Mouse (Mus musculus): ENCODE data around the gene Arfgef3. TPM values are rescaled to one million over a fixed set of nuclear protein-coding genes. Genes with fewer than 3 reads are reported as not detected.

The Arfgef3 gene
- polyA plus RNA-seq, 1 experiment, result 6.3 TPM

- Histone ChIP-seq H3K27ac (ENCODE audit: control insufficient read depth, insufficient read depth, low read depth, low read length) (no peak overlapping the region), H3K4me1 (ENCODE audit: control insufficient read depth, insufficient read depth, low read length) (no peaks in the 10 kb centered on the region), H3K27me3 (ENCODE audit: control insufficient read depth, insufficient read depth, low read length) (no peaks in the 10 kb centered on the region), H3K36me3 (ENCODE audit: control insufficient read depth, insufficient read depth, low read length) (no peaks in the 10 kb centered on the region), H3K4me3 (ENCODE audit: control insufficient read depth, low read depth, low read length) (no peak overlapping the region)
- TF ChIP-seq CTCF (IDR thresholded peaks at IDR 0.05; ENCODE audit: control insufficient read depth, insufficient read depth, insufficient replicate concordance, low read depth, low read length) (no peak), POLR2A (IDR thresholded peaks at IDR 0.05; ENCODE audit: control insufficient read depth, low read depth, low read length) (no peak)
These were observed 62.3 kb downstream of the Arfgef3 start for GRCm38 (mm10) chr10:18681385-18681954.

DNA sequence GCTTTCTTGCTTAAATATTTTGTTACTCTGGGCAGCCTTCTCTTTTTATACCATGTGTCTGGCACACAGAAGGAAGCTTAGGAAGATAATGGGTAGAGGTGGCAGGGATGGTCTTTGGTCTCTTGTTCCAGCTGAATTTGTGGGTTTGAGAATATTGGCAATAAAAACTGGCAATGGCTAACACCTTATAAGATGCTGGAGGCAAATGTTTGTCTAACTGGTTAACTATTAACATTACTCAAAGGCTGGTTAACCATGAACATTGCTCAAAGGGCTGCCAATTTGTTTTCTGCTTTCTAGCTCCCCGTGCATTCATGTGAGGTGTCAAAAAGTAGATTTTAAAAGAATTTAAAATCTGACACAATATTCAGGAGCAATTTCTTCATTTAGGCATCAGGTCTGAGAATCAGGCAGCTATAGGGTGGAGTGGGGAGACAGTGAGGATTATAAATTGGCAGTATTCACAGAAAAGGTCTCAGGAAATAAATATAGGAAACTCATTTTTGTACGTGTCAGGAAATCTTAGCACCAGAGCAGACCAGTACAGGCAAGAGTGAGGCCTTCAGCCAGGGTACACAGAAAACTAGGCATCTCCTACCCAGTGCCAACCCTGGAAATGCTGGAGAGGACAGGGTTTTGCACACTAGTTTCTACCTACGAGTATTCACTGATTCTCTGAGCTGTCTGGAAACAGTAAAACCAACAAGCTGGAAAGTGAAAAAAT, 62.9 kb downstream of the Arfgef3 start:
- no peak for TF ChIP-seq CTCF (IDR thresholded peaks at IDR 0.05; ENCODE audit: control insufficient read depth, insufficient read depth, insufficient replicate concordance, low read depth, low read length)
- Histone ChIP-seq H3K4me3 (ENCODE audit: control insufficient read depth, low read depth, low read length) (no peak overlapping the region), H3K4me1 (ENCODE audit: control insufficient read depth, insufficient read depth, low read length) (no peaks in the 10 kb centered on the region), H3K36me3 (ENCODE audit: control insufficient read depth, insufficient read depth, low read length) (no peaks in the 10 kb centered on the region), H3K27ac (ENCODE audit: control insufficient read depth, insufficient read depth, low read depth, low read length) (no peak overlapping the region), H3K27me3 (ENCODE audit: control insufficient read depth, insufficient read depth, low read length) (no peaks in the 10 kb centered on the region)

DNA sequence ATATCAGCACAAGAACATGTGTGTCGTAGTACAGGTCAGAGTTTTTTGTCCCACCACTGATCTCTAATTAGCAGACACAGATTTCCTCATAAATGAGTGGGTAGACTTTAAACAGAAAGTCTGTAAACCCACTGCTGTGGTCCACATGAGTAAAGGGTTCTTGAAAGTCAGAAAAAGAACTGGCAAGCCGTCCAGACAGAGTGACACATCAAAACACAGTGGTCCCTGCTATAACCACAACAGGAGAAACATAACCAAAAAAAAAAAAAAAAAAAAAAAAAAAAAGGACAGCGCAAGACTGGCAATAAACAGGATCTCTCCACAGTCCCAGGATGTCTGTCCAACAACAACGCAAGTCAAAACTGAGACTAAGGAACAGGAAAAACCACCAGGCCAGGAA, 64.9 kb downstream of the Arfgef3 start:
- H3K4me1 ChIP-seq (ENCODE audit: control insufficient read depth, insufficient read depth, low read length), result no peaks in the 10 kb centered on the region
- no peak for TF ChIP-seq CTCF (IDR thresholded peaks at IDR 0.05; ENCODE audit: control insufficient read depth, insufficient read depth, insufficient replicate concordance, low read depth, low read length)
- TF ChIP-seq POLR2A (IDR thresholded peaks at IDR 0.05; ENCODE audit: control insufficient read depth, low read depth, low read length), result no peak

GRCm38 (mm10) chr10:18664794-18665193, 79.0 kb downstream of the Arfgef3 start:
- H3K4me3 ChIP-seq (ENCODE audit: control insufficient read depth, low read depth, low read length), result no peak overlapping the region
- no peaks in the 10 kb centered on the region for H3K36me3 ChIP-seq (ENCODE audit: control insufficient read depth, insufficient read depth, low read length)
- H3K4me1 ChIP-seq (ENCODE audit: control insufficient read depth, insufficient read depth, low read length), result no peaks in the 10 kb centered on the region
- no peak overlapping the region for H3K27ac ChIP-seq (ENCODE audit: control insufficient read depth, insufficient read depth, low read depth, low read length)
- H3K27me3 ChIP-seq (ENCODE audit: control insufficient read depth, insufficient read depth, low read length), result no peaks in the 10 kb centered on the region
- TF ChIP-seq POLR2A (IDR thresholded peaks at IDR 0.05; ENCODE audit: control insufficient read depth, low read depth, low read length) (no peak), CTCF (IDR thresholded peaks at IDR 0.05; ENCODE audit: control insufficient read depth, insufficient read depth, insufficient replicate concordance, low read depth, low read length) (no peak)

More for the DNA sequence above, 64.9 kb downstream of the Arfgef3 start:
- H3K27ac ChIP-seq (ENCODE audit: control insufficient read depth, insufficient read depth, low read depth, low read length), result no peak overlapping the region
- no peak overlapping the region for H3K4me3 ChIP-seq (ENCODE audit: control insufficient read depth, low read depth, low read length)
- no peaks in the 10 kb centered on the region for H3K27me3 ChIP-seq (ENCODE audit: control insufficient read depth, insufficient read depth, low read length)
- H3K36me3 ChIP-seq (ENCODE audit: control insufficient read depth, insufficient read depth, low read length), result no peaks in the 10 kb centered on the region

DNA sequence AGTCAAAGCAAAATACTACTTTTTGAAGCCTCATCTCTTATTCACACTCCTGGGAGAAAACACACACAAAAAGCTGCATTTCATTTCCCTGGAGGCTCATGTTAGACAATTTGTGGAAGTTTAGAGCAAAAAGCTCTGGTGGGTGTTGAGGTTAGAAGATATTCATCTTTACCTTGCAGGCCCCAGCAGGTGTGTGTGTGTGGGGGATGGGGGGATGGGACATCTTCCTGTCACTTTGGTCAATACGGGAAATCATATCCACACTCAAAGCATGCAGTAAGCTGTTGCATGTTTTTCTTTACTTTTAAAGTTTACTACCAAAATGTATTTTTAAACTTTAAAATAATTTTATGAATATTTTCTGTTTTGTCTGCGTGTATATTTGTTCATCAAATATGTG, 79.7 kb downstream of the Arfgef3 start:
- no peaks in the 10 kb centered on the region for H3K27me3 ChIP-seq (ENCODE audit: control insufficient read depth, insufficient read depth, low read length)
- TF ChIP-seq CTCF (IDR thresholded peaks at IDR 0.05; ENCODE audit: control insufficient read depth, insufficient read depth, insufficient replicate concordance, low read depth, low read length), result no peak
- no peak for TF ChIP-seq POLR2A (IDR thresholded peaks at IDR 0.05; ENCODE audit: control insufficient read depth, low read depth, low read length)
- H3K4me1 ChIP-seq (ENCODE audit: control insufficient read depth, insufficient read depth, low read length), result no peaks in the 10 kb centered on the region
- H3K36me3 ChIP-seq (ENCODE audit: control insufficient read depth, insufficient read depth, low read length), result no peaks in the 10 kb centered on the region
- no peak overlapping the region for H3K27ac ChIP-seq (ENCODE audit: control insufficient read depth, insufficient read depth, low read depth, low read length)
- no peak overlapping the region for H3K4me3 ChIP-seq (ENCODE audit: control insufficient read depth, low read depth, low read length)

GRCm38 (mm10) chr10:18661606-18662220, 82.0 kb downstream of the Arfgef3 start:
- no peaks in the 10 kb centered on the region for H3K4me1 ChIP-seq (ENCODE audit: control insufficient read depth, insufficient read depth, low read length)
- no peak overlapping the region for H3K4me3 ChIP-seq (ENCODE audit: control insufficient read depth, low read depth, low read length)
- TF ChIP-seq CTCF (IDR thresholded peaks at IDR 0.05; ENCODE audit: control insufficient read depth, insufficient read depth, insufficient replicate concordance, low read depth, low read length), result no peak
- TF ChIP-seq POLR2A (IDR thresholded peaks at IDR 0.05; ENCODE audit: control insufficient read depth, low read depth, low read length), result no peak
- H3K27ac ChIP-seq (ENCODE audit: control insufficient read depth, insufficient read depth, low read depth, low read length), result no peak overlapping the region
- no peaks in the 10 kb centered on the region for H3K36me3 ChIP-seq (ENCODE audit: control insufficient read depth, insufficient read depth, low read length)
- no peaks in the 10 kb centered on the region for H3K27me3 ChIP-seq (ENCODE audit: control insufficient read depth, insufficient read depth, low read length)

GRCm38 (mm10) chr10:18660998-18661397, 82.8 kb downstream of the Arfgef3 start:
- Histone ChIP-seq H3K4me1 (ENCODE audit: control insufficient read depth, insufficient read depth, low read length) (no peaks in the 10 kb centered on the region), H3K27ac (ENCODE audit: control insufficient read depth, insufficient read depth, low read depth, low read length) (no peak overlapping the region), H3K4me3 (ENCODE audit: control insufficient read depth, low read depth, low read length) (no peak overlapping the region), H3K36me3 (ENCODE audit: control insufficient read depth, insufficient read depth, low read length) (no peaks in the 10 kb centered on the region), H3K27me3 (ENCODE audit: control insufficient read depth, insufficient read depth, low read length) (no peaks in the 10 kb centered on the region)
- TF ChIP-seq POLR2A (IDR thresholded peaks at IDR 0.05; ENCODE audit: control insufficient read depth, low read depth, low read length) (no peak), CTCF (IDR thresholded peaks at IDR 0.05; ENCODE audit: control insufficient read depth, insufficient read depth, insufficient replicate concordance, low read depth, low read length) (no peak)

All from testis, adult 2 months (tissue).